Mouse (Mus musculus): ENCODE data around the gene Hhatl. TPM values are rescaled to one million over a fixed set of nuclear protein-coding genes. Genes with fewer than 3 reads are reported as not detected.

Hhatl gene
- total RNA-seq, 1 experiment from 2014 or later = not detected

GRCm38 (mm10) chr9:121759091-121760081, 32.9 kb downstream of the Hhatl start, which contains the start of gene Zfp651:
TSS of gene Zfp651 (plus strand) at chr9:121759330.
- peak; percentile 70 for DNase-seq

- DNase-seq = no peak
Observed at GRCm38 (mm10) chr9:121757835-121758814, 34.2 kb downstream of the Hhatl start.

GRCm38 (mm10) chr9:121757432-121757831, 34.9 kb downstream of the Hhatl start:
- DNase-seq = no peak

- DNase-seq = no peak
Observed at GRCm38 (mm10) chr9:121756785-121757184, 35.5 kb downstream of the Hhatl start.

- DNase-seq = no peak
Observed at GRCm38 (mm10) chr9:121754624-121755023, 37.7 kb downstream of the Hhatl start.

- no peak for DNase-seq
Observed at GRCm38 (mm10) chr9:121752774-121753173, 39.5 kb downstream of the Hhatl start.

GRCm38 (mm10) chr9:121744051-121744450, 48.3 kb downstream of the Hhatl start:
- no peak for DNase-seq

GRCm38 (mm10) chr9:121741168-121741567, 51.1 kb downstream of the Hhatl start:
- no peak for DNase-seq

- no peak for DNase-seq
Observed at GRCm38 (mm10) chr9:121740490-121740889, 51.8 kb downstream of the Hhatl start.

Other genes starting within 250 kb of the Hhatl start
- not detected in 2 replicates for gene Lyzl4, start 150.4 kb downstream of the Hhatl start, total RNA-seq (2021)
- 0.18 and 0.62 TPM in 2 replicates for gene Vipr1, start 149.8 kb downstream of the Hhatl start, total RNA-seq (2021)
- 4.9 and 5.3 TPM in 2 replicates for gene Sec22c, start 87.0 kb downstream of the Hhatl start, total RNA-seq (2021)
- 41.6 and 44.9 TPM in 2 replicates for gene Ss18l2, start 82.2 kb downstream of the Hhatl start, total RNA-seq (2021)
- 90.6 and 90.8 TPM in 2 replicates for gene Nktr, start 73.3 kb downstream of the Hhatl start, total RNA-seq (2021)
- 33.3 and 55.7 TPM in 2 replicates for gene Zfp651, start 33.2 kb downstream of the Hhatl start, total RNA-seq (2021)
- 0.18 TPM in 1 of 2 replicates, not detected in the other for gene Klhl40, start 14.9 kb downstream of the Hhatl start, total RNA-seq (2021)
- gene Ccdc13, start 47.0 kb upstream of the Hhatl start, total RNA-seq (2021) = 1.3 and 1.5 TPM in 2 replicates
- 77.9 and 79.7 TPM in 2 replicates for gene Higd1a, start 65.9 kb upstream of the Hhatl start, total RNA-seq (2021)
- gene Ackr2, start 105.8 kb upstream of the Hhatl start, total RNA-seq (2021) = 0.33 and 0.52 TPM in 2 replicates
- 0.36 and 2.7 TPM in 2 replicates for gene Cyp8b1, start 123.8 kb upstream of the Hhatl start, total RNA-seq (2021)
- gene Fam198a, start 158.5 kb upstream of the Hhatl start, total RNA-seq (2021) = 2.0 and 2.9 TPM in 2 replicates
- 16.3 and 21.3 TPM in 2 replicates for gene Pomgnt2, start 204.6 kb upstream of the Hhatl start, total RNA-seq (2021)

All from adrenal gland, postnatal 25 days (tissue).